Mouse (Mus musculus) small intestine, adult 2 months (tissue): Measurements from ENCODE around the gene Dnajc22. TPM values are rescaled to one million over a fixed set of nuclear protein-coding genes. Genes with fewer than 3 reads are reported as not detected.

Source experiments
- H3K27ac ChIP-seq: fragments of 200-500 bp; 2 replicates; pipeline ENCODE4 v1.5.1; 2012; ENCODE audit warnings: low read depth, low read length, control low read depth, inconsistent platforms; ENCODE audit not compliant: insufficient read depth
- H3K27me3 ChIP-seq: fragments of 200-500 bp; 2 replicates; pipeline ENCODE4 v1.6.1; 2012; ENCODE audit warnings: mild to moderate bottlenecking, moderate library complexity, low read length, inconsistent platforms; ENCODE audit not compliant: control insufficient read depth, insufficient read depth
- H3K36me3 ChIP-seq: fragments of 200-500 bp; 2 replicates; pipeline ENCODE4 v1.6.1; 2012; ENCODE audit warnings: mild to moderate bottlenecking, low read length, control low read depth, inconsistent platforms; ENCODE audit not compliant: control insufficient read depth, insufficient read depth
- H3K4me1 ChIP-seq: fragments of 200-500 bp; 2 replicates; pipeline ENCODE4 v1.6.1; 2012; ENCODE audit warnings: low read length, inconsistent platforms, mixed read lengths; ENCODE audit not compliant: control insufficient read depth, insufficient read depth, insufficient read length
- H3K4me3 ChIP-seq: fragments of 200-500 bp; 2 replicates; pipeline ENCODE4 v1.5.1; 2012; ENCODE audit warnings: low read depth, mild to moderate bottlenecking, control low read depth, inconsistent platforms, low read length, moderate library complexity
- CTCF ChIP-seq: fragments of 200-500 bp; IDR thresholded peaks from 2 replicates; pipeline ENCODE4 v1.5.1; 2012; ENCODE audit warnings: low read depth, mild to moderate bottlenecking, control low read depth, inconsistent platforms, low read length, moderate library complexity, mixed read lengths; ENCODE audit not compliant: insufficient replicate concordance, insufficient read length; ENCODE audit errors: extremely low read depth
- POLR2A ChIP-seq: fragments of 200-500 bp; IDR thresholded peaks from 2 replicates; pipeline ENCODE4 v1.6.1; 2012; ENCODE audit warnings: low read depth, mild to moderate bottlenecking, control low read depth, inconsistent platforms, low read length, moderate library complexity
- WGBS: fragments of 180-500 bp; shearing (Covaris S2); methylation state at CpG from one replicate; pipeline ENCODE4 v1.1.7; 2018; 5-methylcytosine and 5-hydroxymethylcytosine counted together
- polyA plus RNA-seq: library from polyadenylated mRNA; depleted of rRNA; stranded (reverse); fragments of >200 nt; gene quantifications from 2 replicates; pipeline ENCODE4 v1.2.3, GENCODE M21; 2012

Gene Dnajc22
- polyA plus RNA-seq, 1 experiment, result 43.2 TPM

GRCm38 (mm10) chr15:99078181-99078910 is 14.6 kb upstream of the Dnajc22 start:
- Histone ChIP-seq H3K36me3 (peaks cover 3% of the 10 kb centered on the region; the same call in 1 of the 2 replicates), H3K27ac (no peak overlapping the region), H3K4me1 (peaks cover 6% of the 10 kb centered on the region), H3K4me3 (no peak overlapping the region), H3K27me3 (no peaks in the 10 kb centered on the region)
- WGBS, result 86% methylated on average over 15 of the region's 15 CpGs
- TF ChIP-seq CTCF, result no peak

- Histone ChIP-seq H3K27me3 (no peaks in the 10 kb centered on the region), H3K36me3 (peaks cover 3% of the 10 kb centered on the region; the same call in 1 of the 2 replicates), H3K27ac (no peak overlapping the region), H3K4me1 (peaks cover 11% of the 10 kb centered on the region; the same call in 1 of the 2 replicates), H3K4me3 (no peak overlapping the region)
- TF ChIP-seq POLR2A, result no peak
- TF ChIP-seq CTCF, result no peak
- 71% methylated on average over 3 of the region's 3 CpGs for WGBS
Observed at GRCm38 (mm10) chr15:99079804-99080203, 13.2 kb upstream of the Dnajc22 start.

GRCm38 (mm10) chr15:99082322-99082721 is 10.6 kb upstream of the Dnajc22 start:
- H3K27ac ChIP-seq, result no peak overlapping the region
- H3K4me1 ChIP-seq, result peaks cover 14% of the 10 kb centered on the region; the same call in 1 of the 2 replicates
- peaks cover 3% of the 10 kb centered on the region; the same call in 1 of the 2 replicates for H3K36me3 ChIP-seq
- H3K27me3 ChIP-seq, result peaks cover 5% of the 10 kb centered on the region; the same call in 1 of the 2 replicates
- H3K4me3 ChIP-seq, result no peak overlapping the region
- 97% methylated on average over 12 of the region's 12 CpGs for WGBS
- TF ChIP-seq POLR2A (no peak), CTCF (no peak)

- H3K4me1 ChIP-seq, result peaks cover 14% of the 10 kb centered on the region; the same call in 1 of the 2 replicates
- H3K4me3 ChIP-seq, result no peak overlapping the region
- WGBS, result 80% methylated on average over 16 of the region's 16 CpGs
- peaks cover 10% of the 10 kb centered on the region for H3K27me3 ChIP-seq
- TF ChIP-seq POLR2A (no peak), CTCF (no peak)
- H3K27ac ChIP-seq, result no peak overlapping the region
- peaks cover 3% of the 10 kb centered on the region; the same call in 1 of the 2 replicates for H3K36me3 ChIP-seq
Observed at GRCm38 (mm10) chr15:99082840-99083239, 10.1 kb upstream of the Dnajc22 start.

GRCm38 (mm10) chr15:99083258-99083657 is 9.7 kb upstream of the Dnajc22 start:
- Histone ChIP-seq H3K27ac (no peak overlapping the region), H3K27me3 (peaks cover 14% of the 10 kb centered on the region), H3K4me1 (peaks cover 17% of the 10 kb centered on the region), H3K36me3 (peaks cover 1% of the 10 kb centered on the region; the same call in 1 of the 2 replicates), H3K4me3 (no peak overlapping the region)
- WGBS, result 42% methylated on average over 9 of the region's 9 CpGs
- TF ChIP-seq POLR2A (no peak), CTCF (peak; percentile 70; the same call in 1 of the 2 replicates)

- TF ChIP-seq CTCF (no peak), POLR2A (no peak)
- 17% methylated on average over 11 of the region's 11 CpGs for whole genome bisulfite sequencing
- Histone ChIP-seq H3K4me1 (peaks cover 17% of the 10 kb centered on the region), H3K36me3 (peaks cover 1% of the 10 kb centered on the region; the same call in 1 of the 2 replicates), H3K27ac (peak overlapping the region; percentile 27; the same call in 1 of the 2 replicates), H3K4me3 (0 out of 2 replicates have a peak overlapping the region, but pooled peaks have one; percentile 13), H3K27me3 (peaks cover 16% of the 10 kb centered on the region)
Observed at GRCm38 (mm10) chr15:99083867-99084557, 9.0 kb upstream of the Dnajc22 start.

GRCm38 (mm10) chr15:99084618-99085017 is 8.4 kb upstream of the Dnajc22 start:
- Histone ChIP-seq H3K27me3 (peaks cover 16% of the 10 kb centered on the region), H3K27ac (no peak overlapping the region), H3K4me3 (peak overlapping the region; percentile 13; the same call in 1 of the 2 replicates), H3K36me3 (peaks cover 1% of the 10 kb centered on the region; the same call in 1 of the 2 replicates), H3K4me1 (peaks cover 17% of the 10 kb centered on the region)
- 36% methylated on average over 19 of the region's 19 CpGs for WGBS
- TF ChIP-seq CTCF (no peak), POLR2A (no peak)
